Mouse (Mus musculus): ENCODE data around the gene Sema5a. TPM values are rescaled to one million over a fixed set of nuclear protein-coding genes. Genes with fewer than 3 reads are reported as not detected.

Gene Sema5a
- polyA plus RNA-seq, 1 experiment from 2014 or later, result 4.4 TPM

DNA sequence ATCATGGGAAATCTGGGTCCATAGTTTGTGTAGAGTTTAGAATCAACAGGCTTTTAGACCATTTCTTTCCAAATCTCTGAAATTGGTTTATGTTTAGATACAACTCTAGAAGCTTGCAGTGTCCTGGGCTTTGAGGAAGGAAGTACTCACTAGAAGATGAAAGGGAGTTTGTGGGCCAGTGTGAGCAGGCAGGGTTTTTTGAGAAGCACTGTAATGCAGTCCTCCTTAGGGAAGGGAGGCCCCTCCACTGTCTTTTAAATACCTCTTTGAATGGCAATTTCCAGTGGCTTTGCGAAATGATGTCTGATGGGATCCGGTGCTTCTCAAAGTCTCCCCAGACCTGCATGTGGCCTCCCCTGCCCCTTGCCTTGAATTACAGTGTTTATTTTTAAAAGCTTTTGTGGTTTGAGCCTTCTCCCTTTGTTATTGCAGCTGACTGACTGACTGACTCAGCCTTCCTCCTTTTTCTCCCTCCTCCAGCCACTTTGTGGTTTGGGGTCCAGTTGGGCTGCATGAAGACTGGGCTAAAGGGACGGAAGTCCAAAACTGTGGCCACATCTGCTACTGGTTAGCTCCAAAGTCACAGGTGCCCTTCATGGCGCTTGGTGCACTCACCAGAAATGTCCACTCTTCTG, 83.9 kb downstream of the Sema5a start:
- DNase-seq (ENCODE audit: low spot score) (no peak), ATAC-seq (replicated peaks; ENCODE audit: low FRiP score) (no peak)
- Histone ChIP-seq H3K4me3 (ENCODE audit: low read depth, low read length) (no peak overlapping the region), H3K4me1 (replicated peaks; ENCODE audit: control insufficient read depth, insufficient read depth, low read length) (no peaks in the 10 kb centered on the region), H3K4me2 (no peak overlapping the region), H3K27ac (ENCODE audit: low read depth, low read length) (no peak overlapping the region), H3K36me3 (ENCODE audit: control insufficient read depth, insufficient read depth, low read length) (no peaks in the 10 kb centered on the region), H3K9me3 (ENCODE audit: control insufficient read depth, low read length) (no peaks in the 10 kb centered on the region), H3K9ac (ENCODE audit: low read depth, low read length) (no peak overlapping the region), H3K27me3 (replicated peaks; ENCODE audit: control insufficient read depth, insufficient read depth, low read length) (no peaks in the 10 kb centered on the region)
- WGBS, result 37% methylated on average over 4 of the region's 4 CpGs

DNA sequence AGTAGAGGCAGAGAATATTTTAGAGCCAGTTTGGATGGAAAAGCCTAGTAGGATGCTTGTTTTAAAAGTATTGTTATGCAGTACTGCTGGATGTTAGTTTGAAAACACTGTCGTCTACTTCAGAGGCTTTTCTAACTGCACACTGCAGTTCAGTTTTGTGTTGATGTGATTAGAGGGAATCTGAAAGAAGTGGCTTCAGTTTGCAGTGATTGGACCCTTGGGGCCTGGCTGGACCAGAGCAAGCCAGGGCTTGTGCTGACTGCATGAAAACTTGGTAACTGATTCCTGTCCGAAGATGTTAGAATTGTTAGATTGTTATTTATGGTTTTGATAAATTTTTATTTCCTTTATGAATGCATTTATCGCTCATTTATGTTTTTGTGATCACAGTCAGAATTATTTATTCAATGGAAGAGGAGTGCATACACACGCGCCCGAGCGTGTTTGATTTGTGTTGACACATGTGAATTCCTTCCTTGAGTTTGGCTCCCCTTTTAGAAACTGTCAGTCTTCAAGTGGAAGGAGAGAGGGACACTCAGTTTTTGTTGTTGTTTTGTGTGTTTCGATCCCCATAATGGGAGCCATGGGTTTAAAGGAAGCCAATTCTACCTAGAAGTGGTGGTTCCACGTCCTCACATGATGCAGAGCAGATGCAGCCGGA, 85.2 kb downstream of the Sema5a start:
- DNase-seq (ENCODE audit: low spot score) (no peak), ATAC-seq (replicated peaks; ENCODE audit: low FRiP score) (no peak)
- Histone ChIP-seq H3K9ac (ENCODE audit: low read depth, low read length) (no peak overlapping the region), H3K36me3 (ENCODE audit: control insufficient read depth, insufficient read depth, low read length) (no peaks in the 10 kb centered on the region), H3K4me1 (replicated peaks; ENCODE audit: control insufficient read depth, insufficient read depth, low read length) (no peaks in the 10 kb centered on the region), H3K9me3 (ENCODE audit: control insufficient read depth, low read length) (no peaks in the 10 kb centered on the region), H3K27ac (ENCODE audit: low read depth, low read length) (no peak overlapping the region), H3K4me2 (no peak overlapping the region), H3K4me3 (ENCODE audit: low read depth, low read length) (no peak overlapping the region), H3K27me3 (replicated peaks; ENCODE audit: control insufficient read depth, insufficient read depth, low read length) (no peaks in the 10 kb centered on the region)
- 81% methylated on average over 10 of the region's 10 CpGs for WGBS

GRCm38 (mm10) chr15:32330427-32330826, 85.8 kb downstream of the Sema5a start:
- no peak overlapping the region for H3K27ac ChIP-seq (ENCODE audit: low read depth, low read length)
- no peak overlapping the region for H3K4me3 ChIP-seq (ENCODE audit: low read depth, low read length)
- H3K9me3 ChIP-seq (ENCODE audit: control insufficient read depth, low read length), result no peaks in the 10 kb centered on the region
- H3K9ac ChIP-seq (ENCODE audit: low read depth, low read length), result no peak overlapping the region
- H3K4me2 ChIP-seq, result no peak overlapping the region
- no peaks in the 10 kb centered on the region for H3K36me3 ChIP-seq (ENCODE audit: control insufficient read depth, insufficient read depth, low read length)
- no peaks in the 10 kb centered on the region for H3K4me1 ChIP-seq (replicated peaks; ENCODE audit: control insufficient read depth, insufficient read depth, low read length)
- 77% methylated on average over 8 of the region's 8 CpGs for WGBS
- DNase-seq (ENCODE audit: low spot score) (no peak), ATAC-seq (replicated peaks; ENCODE audit: low FRiP score) (no peak)
- no peaks in the 10 kb centered on the region for H3K27me3 ChIP-seq (replicated peaks; ENCODE audit: control insufficient read depth, insufficient read depth, low read length)

GRCm38 (mm10) chr15:32331037-32331436, 86.4 kb downstream of the Sema5a start:
- Histone ChIP-seq H3K27ac (ENCODE audit: low read depth, low read length) (no peak overlapping the region), H3K4me1 (replicated peaks; ENCODE audit: control insufficient read depth, insufficient read depth, low read length) (no peaks in the 10 kb centered on the region), H3K36me3 (ENCODE audit: control insufficient read depth, insufficient read depth, low read length) (no peaks in the 10 kb centered on the region), H3K4me3 (ENCODE audit: low read depth, low read length) (no peak overlapping the region), H3K9ac (ENCODE audit: low read depth, low read length) (no peak overlapping the region), H3K27me3 (replicated peaks; ENCODE audit: control insufficient read depth, insufficient read depth, low read length) (no peaks in the 10 kb centered on the region), H3K4me2 (no peak overlapping the region), H3K9me3 (ENCODE audit: control insufficient read depth, low read length) (no peaks in the 10 kb centered on the region)
- no peak for DNase-seq (ENCODE audit: low spot score)
- WGBS, result 83% methylated on average over 2 of the region's 2 CpGs
- no peak for ATAC-seq (replicated peaks; ENCODE audit: low FRiP score)

DNA sequence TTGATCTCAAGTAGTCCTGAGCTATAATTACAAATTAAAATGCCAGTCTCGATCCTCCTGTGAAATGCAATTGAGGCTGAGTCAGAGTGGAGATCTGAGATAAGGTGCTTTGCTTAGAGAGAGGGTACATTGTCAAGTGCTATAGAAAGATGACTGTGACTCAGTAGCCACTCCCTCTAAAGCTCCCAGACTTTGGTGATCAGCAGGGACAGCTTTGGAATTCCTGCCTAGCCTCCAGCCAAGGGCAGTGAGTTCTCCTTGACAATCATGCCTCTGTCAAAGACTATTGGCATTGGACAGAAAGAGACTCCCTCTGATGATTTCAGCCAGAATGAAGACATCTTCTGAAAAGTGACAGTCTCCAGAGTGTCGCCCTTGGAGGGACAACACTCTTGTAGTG, 88.8 kb downstream of the Sema5a start:
- no peaks in the 10 kb centered on the region for H3K4me1 ChIP-seq (replicated peaks; ENCODE audit: control insufficient read depth, insufficient read depth, low read length)
- no peak for ATAC-seq (replicated peaks; ENCODE audit: low FRiP score)
- WGBS, result 76% methylated on average over 2 of the region's 2 CpGs

GRCm38 (mm10) chr15:32337810-32338209, 93.2 kb downstream of the Sema5a start:
- H3K27ac ChIP-seq (ENCODE audit: low read depth, low read length), result no peak overlapping the region
- DNase-seq (ENCODE audit: low spot score), result no peak
- H3K36me3 ChIP-seq (ENCODE audit: control insufficient read depth, insufficient read depth, low read length), result no peaks in the 10 kb centered on the region
- no peaks in the 10 kb centered on the region for H3K9me3 ChIP-seq (ENCODE audit: control insufficient read depth, low read length)
- no peak overlapping the region for H3K4me3 ChIP-seq (ENCODE audit: low read depth, low read length)
- H3K4me1 ChIP-seq (replicated peaks; ENCODE audit: control insufficient read depth, insufficient read depth, low read length), result no peaks in the 10 kb centered on the region
- H3K4me2 ChIP-seq, result no peak overlapping the region
- no peak for ATAC-seq (replicated peaks; ENCODE audit: low FRiP score)
- H3K27me3 ChIP-seq (replicated peaks; ENCODE audit: control insufficient read depth, insufficient read depth, low read length), result no peaks in the 10 kb centered on the region
- no peak overlapping the region for H3K9ac ChIP-seq (ENCODE audit: low read depth, low read length)
- WGBS, result 83% methylated on average over 3 of the region's 3 CpGs

More for the DNA sequence above, 88.8 kb downstream of the Sema5a start:
- Histone ChIP-seq H3K27me3 (replicated peaks; ENCODE audit: control insufficient read depth, insufficient read depth, low read length) (no peaks in the 10 kb centered on the region), H3K9ac (ENCODE audit: low read depth, low read length) (no peak overlapping the region), H3K4me3 (ENCODE audit: low read depth, low read length) (no peak overlapping the region), H3K27ac (ENCODE audit: low read depth, low read length) (no peak overlapping the region), H3K36me3 (ENCODE audit: control insufficient read depth, insufficient read depth, low read length) (no peaks in the 10 kb centered on the region), H3K9me3 (ENCODE audit: control insufficient read depth, low read length) (no peaks in the 10 kb centered on the region), H3K4me2 (no peak overlapping the region)
- no peak for DNase-seq (ENCODE audit: low spot score)

- Histone ChIP-seq H3K27ac (ENCODE audit: low read depth, low read length) (no peak overlapping the region), H3K9ac (ENCODE audit: low read depth, low read length) (no peak overlapping the region), H3K36me3 (ENCODE audit: control insufficient read depth, insufficient read depth, low read length) (no peaks in the 10 kb centered on the region), H3K9me3 (ENCODE audit: control insufficient read depth, low read length) (no peaks in the 10 kb centered on the region), H3K4me2 (no peak overlapping the region), H3K4me3 (ENCODE audit: low read depth, low read length) (no peak overlapping the region), H3K4me1 (replicated peaks; ENCODE audit: control insufficient read depth, insufficient read depth, low read length) (0 out of 2 replicates have a peak, but pooled peaks cover 2% of the 10 kb centered on the region), H3K27me3 (replicated peaks; ENCODE audit: control insufficient read depth, insufficient read depth, low read length) (no peaks in the 10 kb centered on the region)
- ATAC-seq (replicated peaks; ENCODE audit: low FRiP score) (no peak), DNase-seq (ENCODE audit: low spot score) (no peak)
- WGBS, result 67% methylated on average over 3 of the region's 3 CpGs
Observed at GRCm38 (mm10) chr15:32338721-32339290, 94.2 kb downstream of the Sema5a start.

DNA sequence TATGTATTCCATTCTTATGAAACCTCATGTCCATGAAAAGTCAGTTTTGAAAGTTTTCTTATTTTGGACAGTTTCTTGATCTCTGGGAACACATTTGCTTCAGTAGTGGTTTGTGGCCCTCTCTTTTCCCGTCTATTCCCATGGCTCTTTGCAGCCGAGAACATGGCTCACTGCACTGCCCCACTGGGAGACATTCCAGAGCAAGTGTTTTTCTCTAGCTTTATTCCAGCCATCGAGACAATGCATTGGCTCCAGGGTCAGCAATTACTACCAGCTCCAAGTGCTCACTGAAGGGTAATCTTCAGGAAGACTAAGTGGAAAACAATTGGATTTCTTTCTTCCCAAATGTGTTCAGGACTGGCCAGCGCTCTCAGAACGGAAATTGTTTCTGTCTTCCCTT, 94.8 kb downstream of the Sema5a start:
- DNase-seq (ENCODE audit: low spot score) (no peak), ATAC-seq (replicated peaks; ENCODE audit: low FRiP score) (no peak)
- 0 out of 2 replicates have a peak, but pooled peaks cover 2% of the 10 kb centered on the region for H3K4me1 ChIP-seq (replicated peaks; ENCODE audit: control insufficient read depth, insufficient read depth, low read length)
- H3K9ac ChIP-seq (ENCODE audit: low read depth, low read length), result no peak overlapping the region
- no peak overlapping the region for H3K27ac ChIP-seq (ENCODE audit: low read depth, low read length)
- no peaks in the 10 kb centered on the region for H3K36me3 ChIP-seq (ENCODE audit: control insufficient read depth, insufficient read depth, low read length)
- no peak overlapping the region for H3K4me3 ChIP-seq (ENCODE audit: low read depth, low read length)
- H3K9me3 ChIP-seq (ENCODE audit: control insufficient read depth, low read length), result no peaks in the 10 kb centered on the region
- WGBS, result 67% methylated on average over 5 of the region's 5 CpGs
- no peaks in the 10 kb centered on the region for H3K27me3 ChIP-seq (replicated peaks; ENCODE audit: control insufficient read depth, insufficient read depth, low read length)
- H3K4me2 ChIP-seq, result no peak overlapping the region

DNA sequence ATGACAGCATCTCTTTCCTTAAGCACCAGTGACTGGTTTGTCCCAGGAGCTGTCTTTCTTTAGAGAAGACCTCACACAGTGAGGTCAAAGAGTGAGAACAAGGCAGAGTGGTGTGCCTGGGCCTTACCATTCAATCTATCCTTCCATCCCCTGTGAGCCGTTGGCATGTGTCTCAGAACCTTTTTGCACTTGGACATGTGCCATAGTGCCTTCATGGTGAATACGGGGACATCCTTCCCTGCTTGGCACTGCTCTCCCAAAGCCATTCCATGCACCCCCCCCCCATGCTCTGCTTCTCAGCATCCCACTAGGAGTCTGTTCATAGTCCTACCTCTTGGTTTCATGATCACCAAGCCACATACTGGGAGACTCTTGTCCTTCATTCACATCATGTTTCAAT, 96.8 kb downstream of the Sema5a start:
- WGBS, result 85% methylated on average over 2 of the region's 2 CpGs
- Histone ChIP-seq H3K9ac (ENCODE audit: low read depth, low read length) (no peak overlapping the region), H3K27ac (ENCODE audit: low read depth, low read length) (no peak overlapping the region), H3K4me2 (no peak overlapping the region), H3K4me3 (ENCODE audit: low read depth, low read length) (no peak overlapping the region), H3K36me3 (ENCODE audit: control insufficient read depth, insufficient read depth, low read length) (no peaks in the 10 kb centered on the region), H3K9me3 (ENCODE audit: control insufficient read depth, low read length) (no peaks in the 10 kb centered on the region), H3K4me1 (replicated peaks; ENCODE audit: control insufficient read depth, insufficient read depth, low read length) (0 out of 2 replicates have a peak, but pooled peaks cover 2% of the 10 kb centered on the region), H3K27me3 (replicated peaks; ENCODE audit: control insufficient read depth, insufficient read depth, low read length) (no peaks in the 10 kb centered on the region)
- ATAC-seq (replicated peaks; ENCODE audit: low FRiP score) (no peak), DNase-seq (ENCODE audit: low spot score) (no peak)
